Mouse (Mus musculus) retina, adult 2 months (tissue): Measurements from ENCODE around the gene Pm20d1.

ENCODE experiments used
- DNase-seq: peaks from one replicate; pipeline ENCODE4 v3.0.0-alpha.2; 2012; ENCODE audit warnings: low read depth, low spot score

Gene Pm20d1

DNA sequence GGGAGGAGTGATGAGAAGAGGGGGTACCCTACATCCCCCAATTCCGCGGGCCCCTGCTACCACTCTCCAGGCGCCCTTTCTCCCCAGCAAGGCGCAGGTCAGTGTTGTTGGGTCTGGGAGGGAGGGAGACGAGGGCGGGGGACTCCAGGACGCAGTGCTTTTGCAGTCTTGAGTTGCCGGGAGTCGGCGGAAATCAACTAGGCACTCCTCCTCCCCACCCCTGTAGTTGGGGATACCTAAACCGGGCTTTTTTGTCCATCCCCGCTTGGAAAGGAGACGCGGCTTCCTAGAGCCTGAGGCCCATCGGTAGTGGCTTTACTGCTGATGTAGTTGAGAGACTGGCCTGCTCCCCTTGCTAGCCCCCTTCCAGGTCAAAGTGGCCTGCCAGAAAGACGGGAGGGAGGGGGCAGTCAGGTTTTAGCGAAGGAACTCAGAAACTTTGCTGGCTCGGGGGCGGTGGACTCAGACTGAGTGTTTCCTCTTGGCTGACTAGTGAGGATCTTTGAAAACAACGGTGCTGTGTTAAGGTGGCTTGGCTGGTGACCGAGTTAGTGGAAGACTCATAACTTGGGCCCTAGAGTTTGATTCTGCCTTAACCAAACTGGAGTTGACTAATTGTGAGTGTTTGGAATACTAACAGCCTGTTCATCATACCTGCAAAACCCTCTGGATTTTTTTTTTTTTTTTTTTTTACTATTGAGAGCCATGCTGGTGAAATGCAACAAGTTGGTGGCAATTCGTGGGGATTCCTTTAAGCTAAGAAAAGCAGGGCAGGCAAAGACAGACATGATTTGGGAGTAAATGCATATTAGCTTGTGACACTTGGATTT is 31.3 kb downstream of the Pm20d1 start:
- no peak for DNase-seq

DNA sequence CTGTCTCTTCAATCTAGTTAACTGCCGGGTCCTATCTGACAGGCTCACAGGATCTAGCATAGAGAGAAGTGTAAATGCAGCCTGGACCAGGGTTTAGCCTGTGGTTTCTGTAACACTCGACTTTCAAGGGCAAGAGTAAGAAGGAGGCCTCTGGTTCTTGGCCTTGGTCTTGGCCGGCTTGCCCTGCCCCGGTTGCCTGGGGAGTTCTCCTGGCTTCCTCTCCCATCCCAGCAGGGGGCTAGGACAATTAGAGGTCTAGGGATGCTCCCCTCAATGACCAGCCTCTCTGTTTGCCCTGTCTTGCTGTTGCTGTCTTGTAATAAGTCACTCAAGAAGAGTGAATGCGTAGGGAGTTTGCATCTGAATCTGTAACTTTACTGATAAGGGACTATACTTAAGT is 32.1 kb downstream of the Pm20d1 start:
- DNase-seq = no peak

DNA sequence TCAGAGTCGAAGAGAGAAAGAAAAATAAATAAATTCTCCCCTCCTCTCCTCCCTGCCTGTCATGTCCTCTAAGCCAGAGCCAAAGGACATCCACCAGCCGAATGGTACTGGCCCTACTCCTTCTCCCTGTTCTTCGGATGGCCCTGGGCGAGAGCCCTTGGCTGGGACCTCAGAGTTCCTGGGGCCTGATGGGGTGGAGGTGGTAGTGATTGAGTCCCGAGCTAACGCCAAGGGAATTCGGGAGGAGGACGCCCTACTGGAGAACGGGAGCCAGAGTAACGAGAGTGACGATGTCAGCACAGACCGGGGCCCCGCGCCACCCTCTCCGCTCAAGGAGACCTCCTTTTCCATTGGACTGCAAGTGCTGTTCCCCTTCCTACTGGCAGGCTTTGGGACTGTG is 33.4 kb downstream of the Pm20d1 start:
- DNase-seq = no peak

GRCm38 (mm10) chr1:131830971-131831641 is 33.9 kb downstream of the Pm20d1 start:
- DNase-seq = no peak

DNA sequence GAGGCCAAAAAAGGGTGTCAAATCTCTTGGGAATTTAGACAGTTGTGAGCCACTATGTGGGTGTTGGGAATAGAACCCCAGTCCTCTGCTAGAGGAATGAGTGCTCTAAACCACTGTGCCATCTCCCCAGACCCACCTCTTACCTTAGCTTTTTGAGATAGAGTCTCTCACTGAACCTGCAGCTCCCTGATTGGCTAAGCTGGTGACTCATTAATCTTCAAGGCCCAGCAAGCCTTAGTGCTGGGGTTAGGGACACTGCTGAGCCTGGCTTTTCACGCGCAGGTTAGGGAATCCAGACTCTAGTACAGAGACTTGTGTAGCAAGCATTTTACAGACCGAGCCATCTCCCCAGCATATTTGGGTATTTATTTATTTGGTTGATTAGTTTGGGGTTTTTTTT is 39.9 kb downstream of the Pm20d1 start:
- DNase-seq = no peak

- no peak for DNase-seq
Measured at GRCm38 (mm10) chr1:131838542-131838941, 41.4 kb downstream of the Pm20d1 start.

- DNase-seq = no peak
Measured at GRCm38 (mm10) chr1:131839279-131839678, 42.1 kb downstream of the Pm20d1 start.

DNA sequence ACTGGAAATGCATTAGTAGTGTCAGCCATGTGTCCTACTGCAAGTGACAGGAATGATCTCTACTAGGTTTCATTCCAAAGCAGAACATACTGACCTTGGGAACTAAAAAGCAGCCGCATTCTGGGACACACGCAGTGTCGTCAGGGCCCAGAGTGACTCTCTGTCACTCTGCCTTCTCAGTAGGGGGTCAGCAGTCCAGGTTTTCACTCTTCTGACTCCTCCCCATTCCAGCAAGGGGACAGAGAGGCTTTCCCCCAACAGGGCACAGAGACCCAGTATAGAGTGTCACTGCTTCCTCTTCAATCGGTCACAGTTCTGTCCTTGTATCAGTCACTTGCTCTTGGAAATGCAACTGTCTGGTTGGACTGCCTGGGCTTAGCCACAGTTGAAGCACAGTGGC is 45.0 kb downstream of the Pm20d1 start:
- DNase-seq = no peak

GRCm38 (mm10) chr1:131843758-131844157 is 46.6 kb downstream of the Pm20d1 start:
- DNase-seq = no peak

DNA sequence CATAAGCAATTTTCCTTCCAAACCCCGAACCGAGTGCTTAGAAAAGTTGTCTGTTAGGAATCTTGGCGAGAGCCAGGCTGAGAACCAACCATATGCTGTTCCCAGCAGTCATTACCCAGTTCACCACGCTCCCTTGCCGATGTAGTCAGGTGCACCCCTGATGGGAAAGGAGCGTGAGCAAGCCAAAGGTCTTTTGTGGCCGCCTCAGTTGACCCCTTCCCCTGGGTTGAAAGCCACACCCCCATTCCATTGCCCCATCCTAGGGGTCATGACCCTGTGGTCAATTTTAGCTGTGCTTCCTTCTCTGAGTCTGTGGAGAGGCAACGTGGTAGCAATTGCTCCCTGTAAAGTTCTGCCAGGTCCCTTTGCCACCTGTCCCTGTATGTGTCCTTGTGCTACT is 47.7 kb downstream of the Pm20d1 start:
- DNase-seq = no peak

DNA sequence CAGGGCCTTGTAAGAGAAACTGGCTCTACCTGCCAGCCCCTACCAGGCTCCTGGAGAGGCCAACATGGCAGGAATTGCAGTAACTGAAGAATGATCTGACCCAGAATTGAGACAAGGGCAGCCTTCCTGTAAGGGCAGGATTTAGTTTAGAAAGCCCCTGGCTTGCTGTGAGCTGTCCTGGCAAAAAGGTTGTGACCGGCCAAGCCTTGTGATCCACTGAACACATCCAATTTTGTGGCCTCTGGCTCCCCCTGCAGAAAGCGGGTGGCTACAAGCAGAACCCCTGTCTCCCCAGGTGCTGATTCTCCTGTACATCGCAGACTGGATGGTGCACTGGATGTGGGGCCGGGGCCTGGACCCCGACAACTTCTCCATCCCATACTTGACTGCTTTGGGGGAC is 49.1 kb downstream of the Pm20d1 start:
- peak; percentile 37 for DNase-seq

GRCm38 (mm10) chr1:131861811-131862210 is 64.6 kb downstream of the Pm20d1 start:
- no peak for DNase-seq

- DNase-seq = no peak
Measured at GRCm38 (mm10) chr1:131865596-131865995, 68.4 kb downstream of the Pm20d1 start.

DNA sequence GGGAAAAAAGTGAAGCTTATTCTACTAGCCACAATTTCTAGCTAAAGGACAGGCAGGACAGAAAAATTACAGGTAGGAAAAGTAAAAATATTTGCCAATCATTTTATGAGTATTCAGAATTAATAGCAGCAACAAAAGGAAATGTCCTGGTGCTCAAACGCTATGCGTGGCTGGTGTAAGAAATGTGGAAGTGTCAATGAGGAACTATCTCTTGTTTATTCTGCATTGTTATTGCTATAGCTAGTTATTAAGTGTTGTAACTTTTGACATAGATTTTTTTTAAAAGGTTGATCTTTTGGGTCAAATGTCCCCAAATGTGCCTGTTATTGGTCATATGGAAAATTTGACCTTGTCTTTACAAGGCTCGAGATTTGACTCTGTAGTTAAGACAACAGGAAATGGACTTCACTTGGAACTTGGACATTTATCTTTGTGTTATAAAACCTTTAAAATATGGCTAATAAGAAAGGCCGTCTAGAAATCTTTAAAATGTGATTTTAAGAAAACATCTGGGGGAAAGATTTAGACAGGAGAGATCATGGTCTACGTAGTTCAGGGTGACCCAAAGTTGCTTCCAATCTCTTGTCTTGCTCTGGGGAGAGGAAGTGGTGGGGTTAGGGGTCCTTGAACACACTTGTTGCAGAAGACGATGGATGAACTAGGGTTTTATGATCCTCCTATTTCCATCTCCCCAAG is 69.3 kb downstream of the Pm20d1 start:
- no peak for DNase-seq

DNA sequence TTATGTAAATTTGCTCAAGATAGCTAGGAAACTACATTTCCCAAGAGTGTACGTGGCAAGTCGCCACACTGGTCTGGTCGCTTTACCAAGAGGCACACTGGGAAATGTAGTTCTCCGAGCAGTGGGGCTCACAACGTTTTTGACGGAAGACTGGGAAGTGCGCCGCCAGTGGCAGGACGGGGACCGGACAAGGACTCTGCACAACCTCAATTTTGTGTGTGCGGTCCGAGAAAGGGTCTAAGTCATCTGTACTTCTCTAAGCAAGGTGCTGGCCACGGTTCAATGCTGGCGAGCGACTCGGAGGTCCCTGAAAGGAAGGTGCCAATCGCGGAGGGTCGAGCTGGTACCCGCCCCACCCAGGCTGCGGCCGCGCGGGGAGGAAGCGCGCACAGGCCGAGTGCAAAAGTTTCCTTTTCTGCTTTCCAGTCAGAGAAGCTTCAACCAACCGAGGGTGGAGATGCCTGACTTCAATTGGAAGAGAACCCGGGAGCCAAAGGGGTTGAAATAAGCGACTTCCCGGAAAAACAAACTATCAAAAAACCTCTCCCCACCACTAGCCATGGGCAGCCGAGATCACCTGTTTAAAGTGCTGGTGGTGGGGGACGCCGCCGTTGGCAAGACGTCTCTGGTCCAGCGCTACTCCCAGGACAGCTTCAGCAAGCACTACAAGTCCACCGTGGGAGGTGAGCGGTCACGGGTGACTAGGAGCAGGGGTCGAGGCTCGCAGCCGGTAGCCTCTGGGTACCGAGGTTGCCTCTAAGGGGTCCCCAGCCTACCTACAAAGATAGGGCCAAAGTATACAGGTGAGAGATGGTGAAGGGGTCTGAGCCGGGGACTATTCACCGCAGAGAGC is 70.1 kb downstream of the Pm20d1 start, which contains the start of gene Rab29:
TSS of gene Rab29 (plus strand) at position 132 of the 853 bp plus-strand sequence.
- peak; percentile 57 for DNase-seq

GRCm38 (mm10) chr1:131867946-131868290 is 70.7 kb downstream of the Pm20d1 start:
- DNase-seq = no peak

GRCm38 (mm10) chr1:131869561-131869960 is 72.4 kb downstream of the Pm20d1 start:
- no peak for DNase-seq
